12 mouse cellular contexts compared by ENCODE assay signal in the genomic region with DNA sequence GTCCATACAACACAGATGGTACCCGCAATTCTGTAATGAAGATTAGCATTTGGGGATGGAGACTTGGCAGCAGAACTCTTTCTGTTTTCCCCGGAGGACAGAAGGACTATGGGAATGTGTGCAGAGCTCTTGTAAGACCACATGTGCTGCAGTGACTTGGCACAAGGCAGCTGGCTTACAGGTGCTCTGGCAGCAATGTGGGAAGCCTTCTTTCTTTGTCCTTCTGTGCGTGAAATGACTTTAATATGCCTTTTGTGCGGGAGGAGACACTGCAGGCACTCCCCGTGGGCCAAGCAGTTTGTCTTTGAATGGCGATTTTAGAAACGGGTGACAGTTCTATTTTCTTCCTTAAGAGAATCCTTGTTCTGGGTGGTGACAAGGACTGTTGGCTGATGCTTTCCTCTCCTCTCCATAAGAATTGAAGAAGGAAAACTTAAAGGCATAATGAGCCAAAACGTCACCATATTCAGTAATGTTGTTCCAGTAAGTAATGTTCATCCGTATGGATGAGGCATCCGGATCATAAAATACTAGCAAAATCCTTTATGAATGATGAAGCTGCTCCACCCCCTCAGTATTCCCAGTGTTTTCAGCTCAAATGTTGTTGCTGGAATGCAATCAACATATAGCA. TPM values are rescaled to one million over a fixed set of nuclear protein-coding genes. Genes with fewer than 3 reads are reported as not detected.
DNase-seq lines count a peak whose midpoint lies in the region; ATAC-seq and TF ChIP-seq lines count a peak whose summit lies in the region.
"Had no signal": no experiment of that assay in that cellular context is flagged by ENCODE, and none has a peak within 500 bp of the region (broad histone marks: within the 10 kb centered on the region; RNA-seq: fewer than 3 reads in every experiment).

No protein-coding gene starts in this region.

- H3K27ac ChIP-seq in midbrain, postnatal 0 days (ENCODE audit: low read depth, low read length), result no peak overlapping the region
- H3K27ac ChIP-seq in midbrain, embryonic 16.5 days (ENCODE audit: low read length), result no peak overlapping the region
- H3K27ac ChIP-seq in hindbrain, embryonic 16.5 days (ENCODE audit: low read depth, low read length), result no peak overlapping the region
- H3K27ac ChIP-seq: kidney, postnatal 0 days; stomach, embryonic 15.5 days had no signal

- DNase-seq in midbrain, postnatal 0 days (ENCODE audit: low spot score), result peak; percentile 63
- peak; percentile 13 to 19 for DNase-seq in left cerebral cortex, postnatal 14 days (ENCODE audit: low spot score in 2 of 2)
- no peak for DNase-seq in testis, postnatal 14 days (ENCODE audit: low spot score)
- no peak for DNase-seq in urinary bladder, postnatal 4 days (ENCODE audit: low spot score in 2 of 2)
- DNase-seq in cerebellum, postnatal 36 days, result no peak
- DNase-seq: gastrocnemius, postnatal 14 days; heart, postnatal 10 days; lung, postnatal 36 days had no signal

- intact Hi-C loops in left cerebral cortex, postnatal 14 days (cut with DNase I), result no loop called here

- H3K4me2 ChIP-seq in midbrain, postnatal 0 days (ENCODE audit: low read depth, low read length, poor library complexity, severe bottlenecking), result no peak overlapping the region
- H3K4me2 ChIP-seq in midbrain, embryonic 16.5 days (ENCODE audit: low read length), result no peak overlapping the region
- peak overlapping the region; percentile 18; the same call in 1 of the 2 replicates for H3K4me2 ChIP-seq in hindbrain, embryonic 16.5 days (ENCODE audit: low read length)
- H3K4me2 ChIP-seq: stomach, embryonic 15.5 days had no signal

- H3K9me3 ChIP-seq in midbrain, postnatal 0 days (ENCODE audit: low read length), result no peaks in the 10 kb centered on the region
- no peaks in the 10 kb centered on the region for H3K9me3 ChIP-seq in midbrain, embryonic 16.5 days (replicated peaks; ENCODE audit: control insufficient read depth, low read length, poor library complexity, severe bottlenecking)
- no peaks in the 10 kb centered on the region for H3K9me3 ChIP-seq in hindbrain, embryonic 16.5 days (ENCODE audit: control insufficient read depth, low read length)
- H3K9me3 ChIP-seq: stomach, embryonic 15.5 days had no signal

- H3K4me3 ChIP-seq in midbrain, postnatal 0 days (ENCODE audit: low read depth, low read length), result no peak overlapping the region
- H3K4me3 ChIP-seq in midbrain, embryonic 16.5 days (ENCODE audit: low read depth, low read length), result no peak overlapping the region
- no peak overlapping the region for H3K4me3 ChIP-seq in hindbrain, embryonic 16.5 days (ENCODE audit: low read length)
- H3K4me3 ChIP-seq: stomach, embryonic 15.5 days had no signal

- H3K4me1 ChIP-seq in midbrain, postnatal 0 days (ENCODE audit: insufficient read depth, low read length), result no peaks in the 10 kb centered on the region
- peaks cover 4% of the 10 kb centered on the region; the same call in 1 of the 2 replicates for H3K4me1 ChIP-seq in midbrain, embryonic 16.5 days (ENCODE audit: control insufficient read depth, insufficient read depth, low read length)
- H3K4me1 ChIP-seq in hindbrain, embryonic 16.5 days (ENCODE audit: control insufficient read depth, insufficient read depth, low read depth, low read length), result no peaks in the 10 kb centered on the region
- H3K4me1 ChIP-seq: stomach, embryonic 15.5 days had no signal

- no peaks in the 10 kb centered on the region for H3K36me3 ChIP-seq in midbrain, postnatal 0 days (ENCODE audit: insufficient read depth, low read length)
- H3K36me3 ChIP-seq in midbrain, embryonic 16.5 days (ENCODE audit: control insufficient read depth, insufficient read depth, low read length), result no peaks in the 10 kb centered on the region
- H3K36me3 ChIP-seq in hindbrain, embryonic 16.5 days (ENCODE audit: control insufficient read depth, insufficient read depth, low read length), result no peaks in the 10 kb centered on the region
- H3K36me3 ChIP-seq: stomach, embryonic 15.5 days had no signal

- no peak for ATAC-seq in midbrain, postnatal 0 days (ENCODE audit: low FRiP score)
- no peak for ATAC-seq in midbrain, embryonic 16.5 days
- ATAC-seq in hindbrain, embryonic 16.5 days, result peak; percentile 87

- H3K27me3 ChIP-seq in midbrain, postnatal 0 days (ENCODE audit: insufficient read depth, low read length), result no peaks in the 10 kb centered on the region
- H3K27me3 ChIP-seq in midbrain, embryonic 16.5 days (ENCODE audit: control insufficient read depth, insufficient read depth, low read depth, low read length), result no peaks in the 10 kb centered on the region
- no peaks in the 10 kb centered on the region for H3K27me3 ChIP-seq in hindbrain, embryonic 16.5 days (replicated peaks; ENCODE audit: control insufficient read depth, insufficient read depth, low read length)
- H3K27me3 ChIP-seq: stomach, embryonic 15.5 days had no signal

- 41% methylated on average over 10 of the region's 10 CpGs for WGBS in midbrain, postnatal 0 days
- WGBS in midbrain, embryonic 16.5 days, result 43% methylated on average over 10 of the region's 10 CpGs
- 33% methylated on average over 10 of the region's 10 CpGs for WGBS in hindbrain, embryonic 16.5 days

- H3K9ac ChIP-seq in midbrain, postnatal 0 days (replicated peaks; ENCODE audit: low read length, poor library complexity, severe bottlenecking), result no peak overlapping the region
- no peak overlapping the region for H3K9ac ChIP-seq in midbrain, embryonic 16.5 days (ENCODE audit: low read depth, low read length)
- no peak overlapping the region for H3K9ac ChIP-seq in hindbrain, embryonic 16.5 days (ENCODE audit: low read depth, low read length)
- H3K9ac ChIP-seq: stomach, embryonic 15.5 days had no signal

- no peak for TF ChIP-seq CTCF in midbrain, postnatal 0 days (IDR thresholded peaks at IDR 0.05)

RNA-seq across cellular contexts. Expression of a gene that starts 27.5 kb away (rescaled TPM):
- total RNA-seq in midbrain, postnatal 0 days (2014; rRNA removed), result 7.3 and 13.4 TPM in 2 replicates
- polyA plus RNA-seq in midbrain, postnatal 0 days (2015; fragmentation: Nextera tagmentation; extraction: Ambion mirVana), result 3.7 and 4.9 TPM in 2 replicates
- 4.6 and 8.2 TPM in 2 replicates for polyA plus RNA-seq in midbrain, embryonic 16.5 days (2015; fragmentation: Nextera tagmentation; extraction: Ambion mirVana)
- polyA plus RNA-seq in hindbrain, embryonic 16.5 days (2015; fragmentation: Nextera tagmentation; extraction: Ambion mirVana), result 10.5 and 12.5 TPM in 2 replicates
- 1 to 10 TPM; 4.5 to 5.5 TPM for total RNA-seq in left cerebral cortex, postnatal 14 days (2021)

Comparison
In these comparisons a context has a peak if more than half of its experiments do, and no peak if none do; other contexts are left out.
1. DNase-seq: peak in midbrain, postnatal 0 days (single experiment) and left cerebral cortex, postnatal 14 days (2 of 2); none in testis, postnatal 14 days (single experiment), urinary bladder, postnatal 4 days (0 of 2) and cerebellum, postnatal 36 days (0 of 2).